Mouse (Mus musculus): Measurements from ENCODE around the gene Lama2. TPM values are rescaled to one million over a fixed set of nuclear protein-coding genes. Genes with fewer than 3 reads are reported as not detected.
A peak's percentile ranks its signal among the peaks of the same experiment; 100 is the strongest.
"Not testable (repeated sequence)": the region's sequence is repeated elsewhere in the genome, so short reads cannot be mapped to it uniquely, and the experiment has no call there.

The Lama2 gene
- polyA plus RNA-seq, 1 experiment from 2014 or later, result 12.8 TPM

GRCm38 (mm10) chr10:27001554-27002178, 617.9 kb downstream of the Lama2 start:
- H3K9ac ChIP-seq (replicated peaks; ENCODE audit: low read depth), result no peak overlapping the region
- no peaks in the 10 kb centered on the region for H3K9me3 ChIP-seq (ENCODE audit: low read length)
- TF ChIP-seq CTCF (IDR thresholded peaks at IDR 0.05) (no peak), EP300 (IDR thresholded peaks at IDR 0.05) (no peak)
- H3K27ac ChIP-seq (ENCODE audit: low read length), result no peak overlapping the region
- no peak for DNase-seq (ENCODE audit: low spot score)
- H3K4me3 ChIP-seq (ENCODE audit: low read depth, low read length), result no peak overlapping the region
- WGBS, result 75% methylated on average over 2 of the region's 2 CpGs
- no peaks in the 10 kb centered on the region for H3K4me1 ChIP-seq (ENCODE audit: insufficient read depth, low read depth, low read length)
- H3K36me3 ChIP-seq (ENCODE audit: insufficient read depth, low read length), result no peaks in the 10 kb centered on the region
- no peaks in the 10 kb centered on the region for H3K27me3 ChIP-seq (replicated peaks; ENCODE audit: insufficient read depth, low read length)
- no peak for ATAC-seq
- H3K4me2 ChIP-seq (replicated peaks; ENCODE audit: low read depth, low read length), result no peak overlapping the region

- TF ChIP-seq EP300 (IDR thresholded peaks at IDR 0.05) (no peak), CTCF (IDR thresholded peaks at IDR 0.05) (no peak)
- Histone ChIP-seq H3K4me3 (ENCODE audit: low read depth, low read length) (no peak overlapping the region), H3K4me1 (ENCODE audit: insufficient read depth, low read depth, low read length) (no peaks in the 10 kb centered on the region; the same call in 1 of the 2 replicates), H3K9me3 (ENCODE audit: low read length) (no peaks in the 10 kb centered on the region), H3K36me3 (ENCODE audit: insufficient read depth, low read length) (no peaks in the 10 kb centered on the region), H3K27ac (ENCODE audit: low read length) (no peak overlapping the region), H3K9ac (replicated peaks; ENCODE audit: low read depth) (no peak overlapping the region), H3K4me2 (replicated peaks; ENCODE audit: low read depth, low read length) (no peak overlapping the region), H3K27me3 (replicated peaks; ENCODE audit: insufficient read depth, low read length) (no peaks in the 10 kb centered on the region)
- DNase-seq (ENCODE audit: low spot score), result no peak
- ATAC-seq, result no peak
These were observed 622.9 kb downstream of the Lama2 start for GRCm38 (mm10) chr10:26996684-26997083.

DNA sequence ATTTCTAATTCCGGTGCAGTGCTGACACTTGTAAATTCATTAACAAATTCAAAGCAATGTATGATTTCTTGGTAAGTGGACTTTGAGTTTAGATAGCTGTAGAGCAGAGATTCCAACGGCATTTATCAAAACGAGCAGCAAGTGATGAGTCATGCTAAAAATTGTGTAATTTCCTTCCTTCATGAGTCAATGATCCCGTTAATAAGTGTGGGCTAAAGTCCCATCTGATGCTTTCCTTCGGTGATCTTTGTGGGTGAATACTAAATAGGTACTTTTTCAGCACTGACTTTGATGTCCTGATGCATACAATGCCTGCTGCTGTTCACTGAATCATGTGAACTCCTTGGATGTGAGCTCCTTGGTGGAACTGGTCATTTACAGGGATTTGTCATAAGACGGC, 623.6 kb downstream of the Lama2 start:
- Histone ChIP-seq H3K27ac (ENCODE audit: low read length) (no peak overlapping the region), H3K9ac (replicated peaks; ENCODE audit: low read depth) (no peak overlapping the region), H3K27me3 (replicated peaks; ENCODE audit: insufficient read depth, low read length) (no peaks in the 10 kb centered on the region), H3K4me1 (ENCODE audit: insufficient read depth, low read depth, low read length) (no peaks in the 10 kb centered on the region; the same call in 1 of the 2 replicates), H3K36me3 (ENCODE audit: insufficient read depth, low read length) (no peaks in the 10 kb centered on the region), H3K4me2 (replicated peaks; ENCODE audit: low read depth, low read length) (no peak overlapping the region), H3K4me3 (ENCODE audit: low read depth, low read length) (no peak overlapping the region), H3K9me3 (ENCODE audit: low read length) (no peaks in the 10 kb centered on the region)
- TF ChIP-seq CTCF (IDR thresholded peaks at IDR 0.05) (no peak), EP300 (IDR thresholded peaks at IDR 0.05) (0 out of 2 replicates have a peak, but pooled peaks have one; percentile 7)
- DNase-seq (ENCODE audit: low spot score), result peak; percentile 49
- ATAC-seq, result no peak
- 44% methylated on average over 6 of the region's 6 CpGs for WGBS

- Histone ChIP-seq H3K9me3 (ENCODE audit: low read length) (no peaks in the 10 kb centered on the region), H3K4me1 (ENCODE audit: insufficient read depth, low read depth, low read length) (no peaks in the 10 kb centered on the region; the same call in 1 of the 2 replicates), H3K36me3 (ENCODE audit: insufficient read depth, low read length) (no peaks in the 10 kb centered on the region), H3K4me3 (ENCODE audit: low read depth, low read length) (no peak overlapping the region), H3K27me3 (replicated peaks; ENCODE audit: insufficient read depth, low read length) (no peaks in the 10 kb centered on the region), H3K9ac (replicated peaks; ENCODE audit: low read depth) (no peak overlapping the region), H3K4me2 (replicated peaks; ENCODE audit: low read depth, low read length) (no peak overlapping the region), H3K27ac (ENCODE audit: low read length) (no peak overlapping the region)
- WGBS, result 75% methylated on average over 8 of the region's 8 CpGs
- ATAC-seq, result no peak
- DNase-seq (ENCODE audit: low spot score), result peak; percentile 47
- TF ChIP-seq EP300 (IDR thresholded peaks at IDR 0.05), result no peak
- peak; percentile 86 for TF ChIP-seq CTCF (IDR thresholded peaks at IDR 0.05)
These were observed 624.2 kb downstream of the Lama2 start for GRCm38 (mm10) chr10:26995182-26995975.

- Histone ChIP-seq H3K4me1 (ENCODE audit: insufficient read depth, low read depth, low read length) (no peaks in the 10 kb centered on the region; the same call in 1 of the 2 replicates), H3K9ac (replicated peaks; ENCODE audit: low read depth) (no peak overlapping the region), H3K27me3 (replicated peaks; ENCODE audit: insufficient read depth, low read length) (no peaks in the 10 kb centered on the region), H3K9me3 (ENCODE audit: low read length) (no peaks in the 10 kb centered on the region), H3K27ac (ENCODE audit: low read length) (no peak overlapping the region), H3K4me2 (replicated peaks; ENCODE audit: low read depth, low read length) (no peak overlapping the region), H3K4me3 (ENCODE audit: low read depth, low read length) (no peak overlapping the region), H3K36me3 (ENCODE audit: insufficient read depth, low read length) (no peaks in the 10 kb centered on the region)
- no peak for ATAC-seq
- TF ChIP-seq EP300 (IDR thresholded peaks at IDR 0.05) (no peak), CTCF (IDR thresholded peaks at IDR 0.05) (no peak)
- WGBS, result 69% methylated on average over 8 of the region's 8 CpGs
- no peak for DNase-seq (ENCODE audit: low spot score)
These were observed 625.4 kb downstream of the Lama2 start for GRCm38 (mm10) chr10:26993971-26994761.

- Histone ChIP-seq H3K4me2 (replicated peaks; ENCODE audit: low read depth, low read length) (no peak overlapping the region), H3K9me3 (ENCODE audit: low read length) (no peaks in the 10 kb centered on the region), H3K4me3 (ENCODE audit: low read depth, low read length) (no peak overlapping the region), H3K4me1 (ENCODE audit: insufficient read depth, low read depth, low read length) (no peaks in the 10 kb centered on the region), H3K27ac (ENCODE audit: low read length) (no peak overlapping the region), H3K36me3 (ENCODE audit: insufficient read depth, low read length) (no peaks in the 10 kb centered on the region), H3K9ac (replicated peaks; ENCODE audit: low read depth) (no peak overlapping the region), H3K27me3 (replicated peaks; ENCODE audit: insufficient read depth, low read length) (no peaks in the 10 kb centered on the region)
- no peak for TF ChIP-seq EP300 (IDR thresholded peaks at IDR 0.05)
- no peak for TF ChIP-seq CTCF (IDR thresholded peaks at IDR 0.05)
- WGBS, result 12% methylated on average over 1 of the region's 1 CpGs
- DNase-seq (ENCODE audit: low spot score) (no peak), ATAC-seq (no peak)
These were observed 634.1 kb downstream of the Lama2 start for GRCm38 (mm10) chr10:26985451-26985850.

DNA sequence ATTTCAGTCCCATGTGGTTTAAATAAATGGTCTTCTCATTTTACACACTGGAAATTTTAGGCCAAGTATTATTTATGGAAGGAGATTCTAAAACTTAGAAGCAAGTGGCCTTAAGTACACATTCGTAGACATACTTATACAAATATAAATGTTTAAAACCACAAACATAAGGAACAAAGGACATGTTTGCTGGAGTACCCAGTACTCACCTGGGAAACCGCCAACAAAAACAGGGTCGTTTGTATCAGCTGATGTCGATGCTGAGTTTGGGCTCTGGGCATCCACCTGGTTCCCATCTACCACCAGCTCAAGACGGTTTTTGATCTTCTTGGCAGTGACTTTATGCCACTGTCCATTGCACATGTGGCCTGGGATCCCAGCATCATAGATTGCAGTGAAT, 635.5 kb downstream of the Lama2 start:
- not testable (repeated sequence) for H3K4me1 ChIP-seq (ENCODE audit: insufficient read depth, low read depth, low read length); H3K9ac ChIP-seq (replicated peaks; ENCODE audit: low read depth); H3K36me3 ChIP-seq (ENCODE audit: insufficient read depth, low read length); H3K27ac ChIP-seq (ENCODE audit: low read length); ATAC-seq; H3K9me3 ChIP-seq (ENCODE audit: low read length); H3K4me2 ChIP-seq (replicated peaks; ENCODE audit: low read depth, low read length); H3K4me3 ChIP-seq (ENCODE audit: low read depth, low read length); H3K27me3 ChIP-seq (replicated peaks; ENCODE audit: insufficient read depth, low read length); DNase-seq (ENCODE audit: low spot score)
- 75% methylated on average over 5 of the region's 5 CpGs for WGBS

All from lung, postnatal 0 days (tissue).